Mouse (Mus musculus) neural tube, embryonic 13.5 days (tissue): ENCODE results near the gene Cblc. TPM values are rescaled to one million over a fixed set of nuclear protein-coding genes. Genes with fewer than 3 reads are reported as not detected.
A peak's percentile ranks its signal among the peaks of the same experiment; 100 is the strongest.

Experiments used
- ATAC-seq: fragments of 200-750 bp; cut with Nextera tagmentation; 2 replicates; pipeline ENCODE4 v1.8.0; 2017; ENCODE audit warnings: low read depth, mild to moderate bottlenecking, moderate TSS enrichment, moderate library complexity
- H3K27ac ChIP-seq: fragments of 300-500 bp; sonication (generic); replicated peaks from 2 replicates; pipeline ENCODE4 v1.5.1; 2015; ENCODE audit warnings: moderate library complexity, mild to moderate bottlenecking, inconsistent platforms
- H3K27me3 ChIP-seq: fragments of 300-500 bp; sonication (generic); 2 replicates; pipeline ENCODE4 v1.6.1; 2015; ENCODE audit warnings: mild to moderate bottlenecking, inconsistent platforms
- H3K36me3 ChIP-seq: fragments of 300-500 bp; sonication (generic); 2 replicates; pipeline ENCODE4 v1.6.1; 2015; ENCODE audit warnings: mild to moderate bottlenecking, inconsistent platforms
- H3K4me1 ChIP-seq: fragments of 300-500 bp; sonication (generic); replicated peaks from 2 replicates; pipeline ENCODE4 v1.6.1; 2015; ENCODE audit warnings: inconsistent platforms
- H3K4me2 ChIP-seq: fragments of 300-500 bp; sonication (generic); 2 replicates; pipeline ENCODE4 v1.6.1; 2015; ENCODE audit warnings: inconsistent platforms, mild to moderate bottlenecking, moderate library complexity
- H3K4me3 ChIP-seq: fragments of 300-500 bp; sonication (generic); 2 replicates; pipeline ENCODE4 v1.5.1; 2015; ENCODE audit warnings: mild to moderate bottlenecking, inconsistent platforms
- H3K9ac ChIP-seq: fragments of 300-500 bp; sonication (generic); 2 replicates; pipeline ENCODE4 v1.6.1; 2015; ENCODE audit warnings: moderate library complexity, mild to moderate bottlenecking, inconsistent platforms
- H3K9me3 ChIP-seq: fragments of 300-500 bp; sonication (generic); 2 replicates; pipeline ENCODE4 v1.6.1; 2016; ENCODE audit warnings: inconsistent platforms
- WGBS: fragments of 180-500 bp; shearing (Covaris S2); methylation state at CpG from one replicate; pipeline ENCODE4 v1.1.7; 2015; 5-methylcytosine and 5-hydroxymethylcytosine counted together
- polyA plus RNA-seq: library from polyadenylated mRNA; unstranded; fragments of >200 nt; fragmentation: Nextera tagmentation; extraction: Ambion mirVana; gene quantifications from 2 replicates; pipeline ENCODE4 v1.2.1, GENCODE M21; 2015

Gene Cblc
- polyA plus RNA-seq, 1 experiment from 2014 or later = not detected

DNA sequence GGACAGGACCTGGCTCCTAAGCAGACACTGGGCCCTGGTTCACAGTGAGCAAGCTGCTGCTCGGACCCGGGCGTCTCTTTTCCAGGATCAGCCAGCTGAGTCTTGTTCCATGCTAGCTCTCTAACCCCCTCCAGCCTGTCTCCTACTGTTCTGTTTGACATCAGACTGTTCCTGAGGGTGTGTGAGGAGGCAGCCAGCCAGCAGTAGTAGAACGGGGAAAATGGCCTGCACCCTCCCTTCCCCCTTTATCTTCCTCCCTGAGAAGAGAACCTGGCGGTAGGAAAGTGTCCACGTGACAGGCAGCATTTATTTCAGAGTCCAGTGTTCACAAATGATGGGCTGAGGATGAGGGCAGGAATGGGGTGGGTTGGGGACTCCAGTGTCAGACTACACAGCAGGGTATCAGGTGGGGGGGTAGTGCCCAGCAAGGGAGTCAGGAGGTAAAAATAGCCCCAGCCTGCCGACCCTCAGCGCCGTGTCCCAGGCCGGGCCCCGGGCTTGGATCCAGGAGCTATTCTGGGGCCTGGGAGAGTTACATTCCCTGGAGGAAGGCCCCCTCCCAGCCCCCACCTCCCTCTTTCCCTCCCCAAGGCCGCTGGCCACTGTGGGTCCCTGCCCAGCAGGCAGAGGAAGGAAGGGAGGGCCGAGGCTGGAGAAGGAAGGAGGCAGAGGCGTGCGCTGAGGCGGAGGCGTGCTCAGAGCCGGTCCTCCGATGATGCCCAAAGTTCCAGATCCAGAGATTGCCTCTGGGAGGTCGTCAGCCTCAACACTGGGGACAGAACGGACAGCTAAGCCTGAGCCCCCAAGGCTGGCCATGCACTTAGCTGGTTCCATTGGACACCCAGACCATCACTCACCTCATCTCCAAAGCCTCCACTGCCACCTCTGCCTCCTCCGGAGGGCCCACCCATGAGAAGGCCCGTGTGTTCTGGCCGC lies 40.5 kb downstream of the Cblc start:
- no peaks in the 10 kb centered on the region for H3K9me3 ChIP-seq
- H3K27me3 ChIP-seq = no peaks in the 10 kb centered on the region
- WGBS = 79% methylated on average over 22 of the region's 24 CpGs
- no peak overlapping the region for H3K9ac ChIP-seq
- no peak overlapping the region for H3K27ac ChIP-seq
- H3K36me3 ChIP-seq = no peaks in the 10 kb centered on the region
- H3K4me3 ChIP-seq = no peak overlapping the region
- no peaks in the 10 kb centered on the region for H3K4me1 ChIP-seq
- H3K4me2 ChIP-seq = no peak overlapping the region
- ATAC-seq = 0 out of 2 replicates have a peak, but pooled peaks have one; percentile 16

DNA sequence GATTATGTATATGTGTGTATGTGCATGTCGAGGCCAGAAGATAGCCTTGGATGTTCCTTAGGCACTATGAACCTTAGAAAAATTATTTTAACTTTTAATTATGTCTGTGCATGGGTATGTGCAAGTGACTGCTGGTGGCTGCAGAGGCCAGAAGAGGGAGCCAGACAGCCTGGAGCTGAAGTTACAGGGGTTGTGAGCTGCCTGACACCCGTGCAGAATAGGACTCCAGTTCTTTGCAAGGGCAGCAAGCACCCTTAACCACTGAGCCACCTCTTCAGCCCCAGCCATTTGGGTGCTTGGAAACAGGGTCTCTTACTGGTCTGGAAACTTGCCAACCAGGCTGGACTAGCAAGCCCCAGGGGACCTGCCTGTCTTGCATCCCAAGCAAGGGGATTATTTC lies 41.6 kb downstream of the Cblc start:
- no peak overlapping the region for H3K4me3 ChIP-seq
- H3K4me1 ChIP-seq = peaks cover 7% of the 10 kb centered on the region
- no peaks in the 10 kb centered on the region for H3K27me3 ChIP-seq
- no peaks in the 10 kb centered on the region for H3K9me3 ChIP-seq
- no peak overlapping the region for H3K9ac ChIP-seq
- H3K36me3 ChIP-seq = no peaks in the 10 kb centered on the region
- ATAC-seq = no peak
- WGBS = 94% methylated on average over 2 of the region's 2 CpGs
- H3K27ac ChIP-seq = no peak overlapping the region
- no peak overlapping the region for H3K4me2 ChIP-seq

DNA sequence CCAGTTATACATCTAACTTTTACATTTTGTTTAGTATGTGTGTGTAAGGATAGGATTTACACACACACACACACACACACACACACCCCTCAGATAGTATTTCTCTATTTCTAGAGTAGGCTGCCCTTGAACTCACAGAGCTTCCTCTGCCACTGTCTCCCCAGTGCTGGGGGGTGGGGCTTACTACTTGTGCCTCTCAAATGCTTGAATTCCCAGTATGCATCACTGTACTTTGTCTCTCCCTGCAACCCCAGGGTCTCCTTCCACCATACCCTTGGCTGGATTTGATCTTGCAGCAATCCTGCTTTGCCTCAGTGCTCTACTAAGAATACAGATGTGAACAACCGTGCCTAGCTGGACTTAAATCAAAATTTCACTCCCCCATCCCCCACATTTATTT lies 42.5 kb downstream of the Cblc start:
- H3K36me3 ChIP-seq = no peaks in the 10 kb centered on the region
- peaks cover 8% of the 10 kb centered on the region for H3K4me1 ChIP-seq
- no peak overlapping the region for H3K9ac ChIP-seq
- H3K4me2 ChIP-seq = no peak overlapping the region
- ATAC-seq = no peak
- H3K4me3 ChIP-seq = no peak overlapping the region
- 82% methylated on average over 1 of the region's 1 CpGs for WGBS
- H3K27me3 ChIP-seq = no peaks in the 10 kb centered on the region
- H3K9me3 ChIP-seq = no peaks in the 10 kb centered on the region
- no peak overlapping the region for H3K27ac ChIP-seq

DNA sequence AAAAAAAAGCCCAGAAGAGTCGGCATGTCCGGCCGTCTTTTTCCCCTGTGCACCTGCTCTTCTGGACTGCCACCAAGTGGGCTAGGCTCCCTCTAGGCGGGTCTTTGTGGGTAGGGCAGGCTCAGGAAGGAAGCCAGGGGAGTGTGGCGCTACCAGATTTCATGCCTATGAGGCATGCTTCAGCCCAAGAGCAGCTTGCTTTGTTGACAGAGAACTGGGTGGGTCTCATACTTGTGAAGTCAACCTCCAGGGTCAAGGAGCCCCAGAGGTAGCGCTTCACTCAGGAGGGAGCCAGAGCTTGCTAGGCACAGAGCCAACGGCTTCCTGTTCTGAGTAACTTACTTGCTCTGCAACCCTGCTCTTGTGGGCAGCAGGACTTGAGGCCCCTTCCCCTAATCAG lies 43.0 kb downstream of the Cblc start:
- no peak overlapping the region for H3K9ac ChIP-seq
- ATAC-seq = no peak
- H3K9me3 ChIP-seq = no peaks in the 10 kb centered on the region
- no peak overlapping the region for H3K4me2 ChIP-seq
- 81% methylated on average over 7 of the region's 7 CpGs for WGBS
- H3K4me3 ChIP-seq = no peak overlapping the region
- H3K36me3 ChIP-seq = no peaks in the 10 kb centered on the region
- H3K4me1 ChIP-seq = peaks cover 10% of the 10 kb centered on the region
- H3K27me3 ChIP-seq = no peaks in the 10 kb centered on the region
- H3K27ac ChIP-seq = no peak overlapping the region

DNA sequence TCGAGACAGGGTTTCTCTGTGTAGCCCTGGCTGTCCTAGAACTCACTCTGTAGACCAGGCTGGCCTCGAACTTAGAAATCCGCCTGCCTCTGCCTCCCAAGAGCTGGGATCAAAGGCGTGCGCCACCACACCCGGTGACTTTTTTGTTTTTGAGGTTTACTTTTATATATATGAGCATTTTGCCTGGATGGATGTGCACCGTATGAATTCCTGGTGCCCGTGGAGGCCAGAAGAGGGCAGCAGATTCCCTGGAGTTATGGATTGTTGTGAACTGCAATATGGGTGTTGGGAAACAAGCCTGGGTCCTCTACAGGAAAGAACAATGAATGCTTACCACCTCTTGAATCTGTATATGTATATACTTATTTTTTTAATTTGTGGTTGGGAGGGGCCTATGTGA lies 44.0 kb downstream of the Cblc start:
- Histone ChIP-seq H3K9ac (no peak overlapping the region), H3K9me3 (no peaks in the 10 kb centered on the region), H3K27me3 (no peaks in the 10 kb centered on the region), H3K4me1 (peaks cover 19% of the 10 kb centered on the region), H3K4me2 (no peak overlapping the region), H3K27ac (no peak overlapping the region), H3K36me3 (no peaks in the 10 kb centered on the region), H3K4me3 (no peak overlapping the region)
- WGBS = 69% methylated on average over 8 of the region's 8 CpGs
- no peak for ATAC-seq

DNA sequence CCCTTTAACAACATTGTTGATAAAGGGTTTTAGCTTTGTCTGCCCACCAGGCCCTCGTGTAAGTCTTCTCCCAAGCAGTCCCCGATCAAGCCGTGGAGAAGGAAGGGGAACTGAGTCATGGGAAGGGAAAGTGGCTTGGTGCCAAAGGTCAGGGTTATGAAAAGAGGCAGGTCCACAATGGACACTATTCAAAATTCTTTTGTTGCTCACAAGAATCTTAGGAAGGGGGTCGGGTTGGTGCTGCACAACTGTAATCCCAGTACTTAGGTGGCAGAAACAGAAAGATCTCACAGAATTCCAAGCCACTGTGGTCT lies 45.6 kb downstream of the Cblc start:
- Histone ChIP-seq H3K9ac (no peak overlapping the region), H3K36me3 (no peaks in the 10 kb centered on the region), H3K27me3 (no peaks in the 10 kb centered on the region), H3K9me3 (no peaks in the 10 kb centered on the region), H3K27ac (no peak overlapping the region), H3K4me3 (no peak overlapping the region), H3K4me2 (peak overlapping the region; percentile 90; the same call in 1 of the 2 replicates), H3K4me1 (peaks cover 34% of the 10 kb centered on the region)
- WGBS = 67% methylated on average over 4 of the region's 4 CpGs
- ATAC-seq = no peak

DNA sequence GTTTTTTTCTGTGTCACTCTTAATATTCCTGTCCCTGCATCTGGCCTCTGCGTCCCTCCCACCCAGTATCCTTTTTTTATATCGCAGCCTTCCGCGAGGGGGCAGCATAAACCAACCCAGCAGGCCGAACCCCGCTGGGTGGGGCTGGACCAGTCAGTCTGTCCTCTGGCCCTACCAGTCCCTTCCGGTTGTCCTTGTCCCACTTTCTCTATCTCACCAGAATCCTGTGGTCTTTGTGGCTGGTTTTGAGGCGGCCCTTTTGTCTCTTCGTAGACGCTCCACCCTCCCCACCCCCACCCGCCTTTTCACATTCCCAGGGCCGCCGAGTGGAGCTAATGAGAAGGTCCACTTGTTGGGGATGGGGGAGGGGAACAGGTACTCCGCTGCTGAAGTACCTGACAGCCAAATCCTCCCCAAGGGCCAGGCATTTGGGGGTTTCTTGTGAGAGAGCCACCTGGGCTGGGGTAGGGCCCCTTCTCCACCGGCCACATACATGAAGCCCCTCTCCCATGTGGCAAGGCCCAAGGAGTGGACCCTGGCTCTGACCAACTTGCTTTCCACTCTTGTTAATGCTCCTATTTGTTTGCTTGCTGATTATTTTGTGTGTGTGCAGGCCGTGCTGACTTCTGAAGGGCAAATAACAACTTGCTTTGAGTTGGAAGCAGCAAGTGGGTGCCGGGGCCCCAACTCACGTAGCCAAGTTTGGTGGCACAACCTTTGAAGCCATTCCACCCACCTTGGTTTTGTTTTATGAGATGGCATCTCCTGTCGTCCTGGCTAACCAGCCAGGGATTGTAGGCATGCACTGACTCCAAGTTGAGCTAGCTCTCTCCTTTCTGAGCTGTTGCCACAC lies 46.2 kb downstream of the Cblc start, which contains the start of gene Nectin2:
Gene Nectin2 (minus strand): TSS at position 267 of the 853 bp plus-strand sequence.
- Histone ChIP-seq H3K36me3 (no peaks in the 10 kb centered on the region), H3K27ac (peak within 1 kb of the TSS; percentile 85), H3K27me3 (no peaks in the 10 kb centered on the region), H3K4me1 (peaks cover 38% of the 10 kb centered on the region), H3K9ac (peak within 1 kb of the TSS; percentile 93), H3K4me3 (peak within 1 kb of the TSS; percentile 85), H3K9me3 (no peaks in the 10 kb centered on the region), H3K4me2 (peak within 1 kb of the TSS; percentile 90)
- peak; percentile 52 for ATAC-seq
- 16% methylated on average over 19 of the region's 19 CpGs for WGBS

DNA sequence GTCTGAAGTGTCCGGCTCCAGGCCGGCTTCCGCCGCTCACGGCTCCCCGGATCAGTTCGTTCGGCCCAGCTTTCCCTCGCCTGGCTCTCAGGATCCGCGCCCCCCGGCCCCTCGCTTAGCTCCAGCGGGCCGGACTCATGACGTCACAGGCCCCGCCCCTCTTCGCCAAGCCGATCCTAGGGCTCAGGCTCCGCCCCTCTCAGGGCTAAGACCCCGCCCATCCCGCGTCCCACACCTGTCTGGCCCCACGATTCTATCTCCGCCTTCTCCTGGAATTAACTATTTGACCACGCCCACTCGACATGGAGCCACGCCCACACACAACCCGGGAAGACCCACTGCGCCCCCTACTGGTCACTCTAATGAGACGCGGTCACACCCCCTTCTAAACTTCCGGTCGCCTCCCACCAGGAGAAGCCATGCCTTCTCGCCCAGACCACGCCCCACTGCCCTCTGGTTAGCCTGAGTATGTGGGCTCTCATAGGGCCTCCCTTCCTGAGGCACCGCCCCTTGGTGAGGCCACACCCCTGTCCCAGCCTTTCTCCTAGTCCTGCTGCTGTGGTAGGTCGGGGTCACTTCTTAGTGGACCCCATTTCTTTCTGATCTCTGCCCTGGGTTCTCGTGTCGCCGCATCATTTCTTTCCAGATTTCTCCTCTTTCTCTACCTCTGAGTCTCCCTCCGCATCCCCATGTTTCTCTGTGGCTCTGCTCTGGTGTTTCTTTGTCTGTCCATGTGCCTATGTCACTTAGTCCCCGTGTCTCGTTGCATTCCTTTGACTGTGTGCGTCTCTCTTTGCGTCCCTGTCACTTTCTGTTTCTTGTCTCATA lies 47.0 kb downstream of the Cblc start:
- peak overlapping the region; percentile 85 for H3K27ac ChIP-seq
- ATAC-seq = peak; percentile 96
- WGBS = under 1% methylated on average over 44 of the region's 46 CpGs

DNA sequence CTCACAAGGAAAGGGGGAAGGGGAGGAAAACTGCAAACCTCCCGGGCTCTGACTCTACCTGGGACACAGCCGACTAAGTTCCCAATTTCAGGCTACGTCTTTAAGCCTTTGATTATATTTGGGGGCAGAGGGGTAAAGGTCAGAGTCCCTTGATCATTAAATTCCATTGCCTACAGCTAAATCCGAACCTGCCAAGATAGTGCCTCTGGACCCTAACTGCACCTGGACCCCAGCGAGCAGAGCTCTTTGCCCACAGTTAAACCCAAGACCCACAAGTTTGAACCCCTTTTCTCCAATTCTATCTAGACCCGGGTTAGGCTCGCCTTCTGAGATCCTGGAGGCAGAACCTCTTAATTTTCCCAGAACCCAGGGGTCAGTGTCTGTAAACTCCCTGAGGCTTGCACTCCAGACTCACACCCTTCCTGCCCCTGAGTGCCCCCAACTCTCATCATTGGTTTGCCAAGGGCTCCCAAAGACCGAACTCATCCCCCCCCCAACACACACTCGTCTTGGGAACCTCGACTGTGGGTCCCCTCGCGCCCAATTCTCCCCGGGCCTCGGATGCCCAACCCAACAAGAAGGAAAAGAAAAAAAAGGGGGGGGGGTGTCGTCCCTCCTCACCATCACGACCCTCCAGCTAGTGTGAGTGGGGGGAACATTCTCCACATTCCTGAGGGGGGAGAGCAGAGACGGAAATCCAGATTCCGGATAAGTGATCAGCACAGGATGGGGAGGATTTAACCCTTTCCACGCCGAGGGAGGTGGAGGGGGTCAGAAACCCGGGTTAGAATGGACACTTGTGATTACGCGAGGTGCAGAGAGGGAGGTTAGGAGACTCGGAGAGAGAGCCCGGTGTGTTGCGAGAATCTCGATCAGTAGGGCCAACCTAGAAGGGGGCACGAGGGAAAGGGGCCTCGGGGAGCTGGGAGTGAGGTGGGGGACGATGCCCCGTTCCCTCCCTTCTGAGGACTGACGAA lies 48.1 kb downstream of the Cblc start:
- H3K27me3 ChIP-seq = no peaks in the 10 kb centered on the region
- peak overlapping the region; percentile 85 for H3K4me3 ChIP-seq
- peaks cover 50% of the 10 kb centered on the region for H3K4me1 ChIP-seq
- peak overlapping the region; percentile 85 for H3K27ac ChIP-seq
- ATAC-seq = peak; percentile 28
- peak overlapping the region; percentile 90 for H3K4me2 ChIP-seq
- no peaks in the 10 kb centered on the region for H3K9me3 ChIP-seq
- H3K36me3 ChIP-seq = peaks cover 12% of the 10 kb centered on the region
- H3K9ac ChIP-seq = peak overlapping the region; percentile 93
- 1% methylated on average over 32 of the region's 32 CpGs for WGBS

More for the DNA sequence above, 47.0 kb downstream of the Cblc start:
- peak overlapping the region; percentile 90 for H3K4me2 ChIP-seq
- H3K9ac ChIP-seq = peak overlapping the region; percentile 93
- H3K4me3 ChIP-seq = peak overlapping the region; percentile 85
- H3K27me3 ChIP-seq = no peaks in the 10 kb centered on the region
- peaks cover 47% of the 10 kb centered on the region for H3K4me1 ChIP-seq
- H3K36me3 ChIP-seq = 0 out of 2 replicates have a peak, but pooled peaks cover 2% of the 10 kb centered on the region
- no peaks in the 10 kb centered on the region for H3K9me3 ChIP-seq

DNA sequence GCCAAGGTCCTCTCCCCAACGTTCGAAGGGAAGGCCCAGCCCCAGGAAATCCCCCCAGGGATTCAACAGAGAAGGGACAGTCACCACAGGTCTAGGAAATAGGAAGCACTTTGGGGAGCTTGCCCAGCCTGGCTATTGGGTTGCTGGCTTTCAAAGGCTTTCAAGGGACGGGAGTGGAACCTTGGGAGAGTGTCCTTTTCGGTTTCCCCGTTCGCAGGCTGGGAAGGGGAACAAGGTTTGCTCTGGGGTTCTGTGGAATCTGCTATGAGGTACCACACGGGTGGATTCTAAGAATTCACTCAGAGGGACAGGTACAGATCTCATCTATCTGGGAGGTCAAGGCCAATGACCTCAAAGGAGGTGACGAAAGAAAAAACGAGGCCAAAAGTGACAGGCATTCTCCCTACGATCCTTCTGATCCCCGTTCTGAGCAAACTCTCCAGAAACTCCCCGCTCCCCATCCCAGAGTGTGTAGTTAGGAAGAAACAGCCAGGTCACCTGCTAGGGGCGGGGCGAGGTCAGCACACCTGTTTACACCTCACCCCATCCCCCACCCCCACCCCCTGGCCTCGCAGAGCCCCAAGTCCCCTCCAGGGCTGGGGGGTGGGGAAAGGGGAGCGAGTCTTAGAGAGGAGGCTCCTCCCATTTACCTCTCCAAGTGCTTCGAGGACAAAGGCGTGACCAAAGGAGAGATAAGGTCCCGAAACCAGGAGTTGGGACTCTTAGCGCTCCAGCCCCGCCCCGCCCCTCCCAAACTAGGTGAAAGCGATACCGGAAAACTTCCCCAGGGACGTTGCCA lies 49.0 kb downstream of the Cblc start:
- ATAC-seq = no peak
- peaks cover 50% of the 10 kb centered on the region for H3K4me1 ChIP-seq
- H3K9me3 ChIP-seq = no peaks in the 10 kb centered on the region
- peak overlapping the region; percentile 85 for H3K4me3 ChIP-seq
- H3K9ac ChIP-seq = peak overlapping the region; percentile 93
- WGBS = 3% methylated on average over 25 of the region's 25 CpGs
- H3K27me3 ChIP-seq = no peaks in the 10 kb centered on the region
- peaks cover 17% of the 10 kb centered on the region for H3K36me3 ChIP-seq
- H3K27ac ChIP-seq = peak overlapping the region; percentile 54; the same call in 1 of the 2 replicates
- peak overlapping the region; percentile 90 for H3K4me2 ChIP-seq
